Mouse (Mus musculus) embryo, embryonic 11 days (tissue): ENCODE measurements at regions not wholly inside any gene's neighbourhood (a gene's known extent, or its start where the extent isn't known, plus 50 kb on each side); places are given as distances from the start of the nearest gene placed in this dataset.
A peak's percentile ranks its signal among the peaks of the same experiment; 100 is the strongest.

Experiments used
- DNase-seq: peaks from one replicate; pipeline ENCODE4 v3.0.0-alpha.2; 2015

- DNase-seq = no peak
Observed at GRCm38 (mm10) chr10:122566601-122567000, 112.0 kb upstream of the Ppm1h start.

DNA sequence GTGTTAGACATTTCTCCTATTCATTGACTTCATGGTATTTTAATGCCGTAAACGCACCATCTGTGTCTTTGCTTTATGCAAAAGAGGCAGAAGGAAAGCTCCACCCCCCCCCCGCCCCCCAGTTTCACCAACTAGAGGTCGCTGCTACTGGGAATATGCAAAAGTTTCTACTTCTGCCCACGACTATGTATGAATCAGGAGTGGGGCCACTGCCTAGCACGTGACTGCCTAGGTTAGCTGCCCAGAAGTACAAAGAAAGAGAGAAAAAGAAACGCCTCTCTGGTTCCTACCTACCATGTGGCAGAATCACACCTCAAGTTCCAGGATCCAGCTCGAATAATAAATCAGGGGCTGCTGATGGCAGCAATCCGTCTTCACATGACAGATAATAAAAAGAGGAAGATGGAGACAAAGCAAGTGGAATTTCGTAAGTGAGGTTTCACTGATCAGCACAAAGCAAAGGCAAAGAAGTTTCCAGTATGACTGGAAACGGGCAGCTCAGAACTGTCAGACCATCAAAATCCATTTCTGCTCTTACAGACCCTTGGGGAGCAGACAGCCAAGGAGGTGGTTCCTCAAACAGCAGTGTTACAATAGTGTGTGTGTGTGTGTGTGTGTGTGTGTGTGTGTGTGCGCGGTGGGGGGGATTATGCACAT, 108.9 kb upstream of the Ppm1h start:
- no peak for DNase-seq

- DNase-seq = peak; percentile 44
Observed at GRCm38 (mm10) chr10:122570909-122571551, 107.5 kb upstream of the Ppm1h start.

DNA sequence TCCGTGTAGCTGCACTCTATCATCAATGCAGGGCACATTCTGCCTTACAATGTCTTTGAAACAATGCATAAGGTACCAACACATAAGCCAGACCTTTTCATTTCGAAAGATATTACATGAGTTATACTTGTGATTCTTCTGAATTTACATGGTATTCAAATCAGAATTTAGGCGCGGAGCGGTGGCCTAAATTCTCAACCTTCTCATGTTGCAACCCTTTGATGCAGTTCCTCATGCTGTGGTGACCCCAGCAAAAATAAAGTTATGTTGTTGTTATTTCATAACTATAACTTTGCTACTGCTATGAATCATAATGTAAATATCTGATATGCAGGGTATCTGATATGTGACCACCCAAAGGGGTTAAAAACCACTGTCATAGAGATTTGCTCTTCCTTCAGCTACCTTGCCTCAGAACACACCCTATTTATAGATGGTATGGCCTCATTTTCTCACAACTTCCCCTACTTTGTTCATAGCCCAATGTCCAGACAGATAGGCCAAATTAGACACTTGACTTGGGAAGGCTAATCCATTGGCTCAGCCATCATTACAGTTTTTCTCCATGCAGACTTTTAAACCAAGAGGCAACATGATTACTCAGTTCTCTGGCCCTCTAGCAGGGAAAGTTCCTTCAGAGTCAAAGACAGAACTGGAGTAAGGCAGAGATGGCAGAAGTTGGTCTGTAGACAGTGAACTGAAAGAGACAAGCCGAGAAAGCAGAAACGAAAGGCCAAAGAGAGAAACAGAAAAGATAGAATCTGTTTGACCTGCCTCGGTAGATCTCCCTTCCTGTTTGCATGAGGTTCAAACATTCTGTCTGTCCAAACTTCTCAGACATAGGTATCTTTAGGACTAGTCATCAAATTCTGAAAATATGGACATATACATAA, 102.1 kb upstream of the Ppm1h start:
- DNase-seq = no peak

DNA sequence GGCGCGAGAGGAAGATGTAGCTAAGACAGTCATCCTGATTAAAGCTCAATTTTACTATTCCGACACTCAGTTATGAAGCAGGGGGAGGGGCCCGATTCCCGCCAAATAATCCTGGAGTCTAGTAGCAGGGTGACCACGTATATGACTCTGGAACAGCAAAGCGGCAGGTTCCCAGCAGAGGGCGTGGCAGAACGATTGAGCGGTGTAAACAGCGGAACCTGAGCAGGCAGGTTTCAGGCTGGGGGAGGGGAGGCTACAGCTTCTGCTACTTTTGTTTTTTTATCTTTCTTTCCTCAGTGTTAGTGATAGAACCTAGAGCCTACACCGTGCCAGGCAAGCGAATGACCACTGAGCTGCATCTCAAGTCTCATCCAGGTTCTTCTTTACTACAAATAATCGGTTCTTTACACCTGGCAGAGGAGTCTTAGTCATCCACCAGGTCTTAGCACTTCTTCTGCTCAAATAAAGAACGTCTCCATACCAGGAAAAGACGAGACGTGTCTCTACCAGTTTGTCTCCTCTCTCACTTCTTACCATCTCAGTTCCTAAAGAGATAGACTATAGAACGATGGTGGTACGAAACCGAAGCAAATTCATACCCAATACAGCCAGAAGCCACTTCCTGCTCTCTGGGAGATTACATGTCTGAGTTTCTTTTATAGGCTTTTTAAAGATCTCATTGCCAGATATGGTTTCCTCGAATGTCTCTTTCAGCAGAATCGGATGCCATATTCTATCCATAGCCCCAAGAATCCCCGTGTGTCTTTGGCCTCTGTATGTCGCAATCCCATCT, 100.2 kb upstream of the Ppm1h start:
- no peak for DNase-seq

- DNase-seq = no peak
Observed at GRCm38 (mm10) chr10:122581096-122581495, 97.5 kb upstream of the Ppm1h start.

- DNase-seq = no peak
Observed at GRCm38 (mm10) chr10:122587541-122587940, 91.0 kb upstream of the Ppm1h start.

GRCm38 (mm10) chr10:122599511-122599910, 79.1 kb upstream of the Ppm1h start:
- no peak for DNase-seq

DNA sequence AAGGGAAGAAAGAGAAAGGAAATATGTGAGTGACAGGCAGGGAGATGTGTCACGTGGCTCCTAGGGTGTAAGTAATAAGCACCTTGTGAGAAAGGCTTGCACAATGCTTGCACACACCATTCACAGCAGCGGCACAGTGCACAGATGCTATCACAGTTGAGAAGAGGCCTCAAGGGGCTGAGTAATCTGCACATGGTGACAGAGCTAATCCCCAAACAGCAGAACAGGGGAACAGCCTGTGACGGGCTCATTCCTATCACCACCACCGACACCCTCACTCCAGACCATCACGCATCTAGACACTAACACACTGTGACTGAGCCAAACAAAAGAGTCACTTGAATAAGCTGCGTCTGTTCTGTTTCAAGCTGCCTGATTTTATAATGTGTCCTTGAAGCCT, 76.2 kb upstream of the Ppm1h start:
- peak; percentile 18 for DNase-seq

GRCm38 (mm10) chr10:122603960-122604359, 74.6 kb upstream of the Ppm1h start:
- no peak for DNase-seq

DNA sequence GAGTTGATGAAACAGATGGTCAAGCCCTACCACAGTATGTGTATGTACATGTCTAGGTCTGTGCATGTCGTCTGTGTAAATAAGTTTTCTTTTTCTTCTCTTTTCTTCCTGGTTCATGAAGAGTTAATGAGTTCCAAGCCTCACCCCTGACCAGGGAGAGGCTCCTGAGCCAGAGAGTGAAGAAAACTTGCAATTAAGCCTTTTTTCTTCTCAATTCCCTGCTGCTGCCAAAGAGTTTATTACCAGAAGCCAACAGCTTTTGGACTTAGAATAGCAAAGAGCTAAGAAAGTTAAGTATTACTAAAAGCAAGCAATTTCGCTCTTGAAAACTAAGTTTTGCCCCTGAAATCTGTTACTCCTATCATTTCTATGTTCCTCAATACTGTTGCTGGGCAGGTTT, 65.3 kb upstream of the Ppm1h start:
- no peak for DNase-seq

DNA sequence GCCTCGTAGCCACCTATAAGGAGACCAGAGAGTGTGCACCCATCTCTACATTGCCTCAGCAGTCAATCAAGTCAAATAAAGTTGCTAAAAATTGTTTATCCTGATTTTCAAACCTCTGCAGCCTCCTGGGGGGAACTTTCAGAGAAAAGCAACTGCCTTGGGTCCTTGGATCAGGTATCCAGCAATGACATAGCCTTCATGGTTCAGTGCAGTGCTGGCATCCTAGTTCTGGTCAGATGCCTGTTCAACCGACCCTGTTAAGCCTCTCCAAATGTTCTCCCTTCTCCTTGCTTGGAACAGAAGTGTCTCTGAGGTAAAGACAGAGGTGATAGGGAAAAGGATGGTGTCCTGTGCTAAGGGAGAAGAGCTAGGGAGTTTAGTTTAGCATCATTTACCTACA, 64.7 kb upstream of the Ppm1h start:
- DNase-seq = no peak

GRCm38 (mm10) chr10:122614720-122615119, 63.8 kb upstream of the Ppm1h start:
- no peak for DNase-seq

- no peak for DNase-seq
Observed at GRCm38 (mm10) chr10:122615658-122616057, 62.9 kb upstream of the Ppm1h start.

- no peak for DNase-seq
Observed at GRCm38 (mm10) chr10:122616385-122616784, 62.2 kb upstream of the Ppm1h start.

DNA sequence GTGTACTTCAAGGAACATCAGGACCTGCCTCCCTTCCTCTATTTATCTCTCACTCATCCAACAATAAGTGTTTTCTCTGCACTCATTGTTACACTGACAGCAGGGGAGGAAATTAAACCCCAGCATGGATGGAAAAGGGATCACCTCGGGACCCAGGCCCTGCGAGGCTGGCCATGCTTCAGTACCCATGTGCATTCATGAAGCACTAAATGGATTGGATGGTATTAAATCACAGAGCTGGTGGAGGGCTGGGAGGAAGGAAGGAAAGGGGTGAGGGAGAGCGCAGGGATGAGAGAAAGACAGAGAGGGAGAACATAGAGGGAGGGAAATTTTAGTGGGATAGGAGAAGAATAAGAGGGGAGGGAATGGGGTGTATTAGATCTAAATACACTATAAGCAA, 59.7 kb upstream of the Ppm1h start:
- no peak for DNase-seq

DNA sequence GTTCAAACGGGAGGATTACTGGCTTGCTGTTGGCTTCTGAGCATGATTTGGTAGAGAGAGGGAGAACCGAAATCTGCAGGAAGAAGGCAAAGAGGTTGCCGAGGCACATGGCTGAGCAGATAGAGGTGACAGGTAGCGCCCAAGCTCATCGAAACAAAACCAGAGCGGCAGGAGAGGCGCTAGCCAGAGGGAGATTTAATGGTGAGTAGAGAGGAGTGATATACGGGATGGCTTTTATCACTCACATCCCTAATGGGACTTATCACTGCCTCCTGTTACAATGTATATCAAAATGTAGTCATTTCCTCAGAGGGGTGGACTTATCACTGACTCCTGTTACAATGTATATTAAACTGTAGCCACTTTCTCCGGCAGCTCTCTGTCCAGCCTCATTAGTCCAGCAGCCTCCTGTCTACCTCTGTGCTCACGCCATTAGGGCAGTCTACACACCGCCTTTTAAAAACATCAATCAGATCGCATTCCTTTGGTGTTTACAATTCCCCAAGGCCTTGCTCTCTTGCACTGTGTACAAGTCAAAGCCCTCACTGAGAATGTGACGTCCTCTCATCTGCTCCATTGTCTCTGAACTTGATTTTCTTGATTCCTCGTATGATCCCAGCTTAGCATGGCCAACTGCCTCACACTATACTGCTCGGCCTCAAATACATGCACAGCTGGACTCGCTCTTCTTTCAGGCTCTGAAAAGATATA, 59.0 kb upstream of the Ppm1h start:
- peak; percentile 30 for DNase-seq
